Mouse (Mus musculus) kidney, postnatal 0 days (tissue): Measurements from ENCODE around the gene Oprl1. TPM values are rescaled to one million over a fixed set of nuclear protein-coding genes. Genes with fewer than 3 reads are reported as not detected.

Source experiments
- ATAC-seq: fragments of 200-750 bp; cut with Nextera tagmentation; replicated peaks from 2 replicates; pipeline ENCODE4 v1.8.0; 2017; ENCODE audit warnings: low read depth, moderate number of reproducible peaks, moderate TSS enrichment, moderate library complexity; ENCODE audit not compliant: low FRiP score
- DNase-seq: peaks from one replicate; pipeline ENCODE4 v3.0.0-alpha.2; 2016; ENCODE audit warnings: low spot score
- H3K27ac ChIP-seq: fragments of 300-500 bp; sonication (generic); 2 replicates; pipeline ENCODE4 v1.5.1; 2014; ENCODE audit warnings: mild to moderate bottlenecking
- H3K27me3 ChIP-seq: fragments of 300-500 bp; sonication (generic); 2 replicates; pipeline ENCODE4 v1.6.1; 2014; ENCODE audit warnings: low read length, mixed read lengths; ENCODE audit not compliant: insufficient read depth
- H3K36me3 ChIP-seq: fragments of 300-500 bp; sonication (generic); 2 replicates; pipeline ENCODE4 v1.6.1; 2014; ENCODE audit warnings: low read length, mixed read lengths; ENCODE audit not compliant: insufficient read depth
- H3K4me1 ChIP-seq: fragments of 300-500 bp; sonication (generic); replicated peaks from 2 replicates; pipeline ENCODE4 v1.6.1; 2014; ENCODE audit warnings: antibody characterized with exemption, low read length, mixed read lengths; ENCODE audit not compliant: insufficient read depth
- H3K4me2 ChIP-seq: fragments of 300-500 bp; sonication (generic); 2 replicates; pipeline ENCODE4 v1.6.1; 2014; ENCODE audit warnings: mild to moderate bottlenecking, low read length, moderate library complexity, mixed read lengths
- H3K4me3 ChIP-seq: fragments of 300-500 bp; sonication (generic); replicated peaks from 2 replicates; pipeline ENCODE4 v1.5.1; 2014; ENCODE audit warnings: low read depth, low read length
- H3K9ac ChIP-seq: fragments of 300-500 bp; sonication (generic); 2 replicates; pipeline ENCODE4 v1.6.1; 2014; ENCODE audit warnings: low read depth, low read length
- H3K9me3 ChIP-seq: fragments of 300-500 bp; sonication (generic); replicated peaks from 2 replicates; pipeline ENCODE4 v1.6.1; 2016; ENCODE audit warnings: low read length, inconsistent platforms, mixed read lengths
- CTCF ChIP-seq: IDR thresholded peaks from 2 replicates; pipeline ENCODE4 v1.5.1; 2016; ENCODE audit warnings: antibody characterized with exemption, low read depth, mild to moderate bottlenecking, moderate library complexity
- WGBS: fragments of 180-500 bp; shearing (Covaris S2); extraction: QIAGEN DNeasy Blood & Tissue Kit; methylation state at CpG from one replicate; pipeline ENCODE4 v1.1.7; 2014; 5-methylcytosine and 5-hydroxymethylcytosine counted together
- polyA plus RNA-seq: library from polyadenylated mRNA; unstranded; fragments of >200 nt; fragmentation: Nextera tagmentation; extraction: Ambion mirVana; gene quantifications from 2 replicates; pipeline ENCODE4 v1.2.1, GENCODE M21; 2015

The Oprl1 gene
- 0.19 and 0.25 TPM in 2 replicates for polyA plus RNA-seq

DNA sequence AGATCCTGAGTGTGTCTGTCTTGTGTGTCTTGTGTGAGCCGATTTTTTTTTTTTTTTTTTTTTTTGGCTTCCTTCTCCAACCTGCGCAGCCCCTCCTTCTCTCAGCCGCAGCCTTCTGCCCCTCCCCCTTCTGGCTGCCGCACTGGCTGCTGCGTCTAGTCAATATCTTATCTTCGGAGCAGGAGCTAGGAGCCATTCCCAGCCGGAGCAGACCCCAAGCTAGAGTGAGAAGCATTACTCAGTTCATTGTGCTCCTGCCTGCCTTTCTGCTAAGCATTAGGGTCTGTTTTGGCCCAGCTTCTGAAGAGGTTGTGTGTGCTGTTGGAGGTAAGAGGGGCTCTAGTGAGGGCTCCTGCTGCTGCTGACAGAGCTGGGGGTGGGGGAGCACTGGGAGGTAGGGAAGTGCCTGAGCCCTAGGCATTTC lies at the start of gene Oprl1:
TSS of gene Oprl1 (plus strand) at position 114 of the 424 bp plus-strand sequence.
- no peak for TF ChIP-seq CTCF
- H3K4me3 ChIP-seq: no peak within 1 kb of the TSS
- WGBS: 4% methylated on average over 7 of the region's 7 CpGs
- no peaks in the 10 kb centered on the region for H3K4me1 ChIP-seq
- H3K36me3 ChIP-seq: no peaks in the 10 kb centered on the region
- ATAC-seq (no peak), DNase-seq (no peak)
- no peak within 1 kb of the TSS for H3K27ac ChIP-seq
- no peaks in the 10 kb centered on the region for H3K27me3 ChIP-seq
- no peak within 1 kb of the TSS for H3K4me2 ChIP-seq
- no peaks in the 10 kb centered on the region for H3K9me3 ChIP-seq
- H3K9ac ChIP-seq: no peak within 1 kb of the TSS

DNA sequence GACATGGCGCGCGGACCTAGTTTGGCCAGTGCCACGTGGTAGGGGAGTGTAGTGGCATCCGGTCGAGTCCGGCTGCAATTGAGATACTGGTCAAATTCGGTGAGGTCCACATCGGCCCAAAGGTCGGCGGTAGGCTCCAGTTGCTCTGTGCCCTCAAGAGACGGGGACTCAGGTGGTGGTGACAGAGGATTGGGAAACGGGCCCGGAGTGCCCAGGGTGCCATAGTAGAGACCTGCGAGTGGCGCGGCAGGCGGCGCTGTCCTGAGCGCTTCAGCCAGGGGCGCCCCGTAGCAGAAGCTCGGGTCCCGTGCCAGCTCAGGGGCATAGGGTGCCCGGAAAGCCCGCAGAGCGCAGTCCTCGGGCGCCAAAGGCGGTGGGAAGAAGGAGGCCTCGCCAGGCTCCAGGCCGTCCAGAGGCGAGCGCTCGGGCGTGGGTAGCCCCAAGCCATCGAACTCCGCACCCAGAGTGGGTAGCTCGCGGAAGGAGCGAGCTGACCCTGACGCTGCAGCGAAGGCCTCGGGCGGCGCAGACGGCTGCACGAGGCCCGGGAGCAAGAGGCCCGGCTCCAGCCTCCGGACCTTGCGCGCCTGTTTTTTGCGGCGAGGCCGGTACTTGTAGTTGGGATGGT lies 44.4 kb upstream of the Oprl1 start:
- H3K9me3 ChIP-seq: no peaks in the 10 kb centered on the region
- 0 out of 2 replicates have a peak, but pooled peaks have one; percentile 30 for TF ChIP-seq CTCF
- H3K4me3 ChIP-seq: peak overlapping the region; percentile 43
- ATAC-seq: peak; percentile 40; the same call in 1 of the 2 replicates
- peak overlapping the region; percentile 63 for H3K27ac ChIP-seq
- H3K9ac ChIP-seq: peak overlapping the region; percentile 62
- WGBS: 2% methylated on average over 56 of the region's 56 CpGs
- H3K36me3 ChIP-seq: no peaks in the 10 kb centered on the region
- peaks cover 14% of the 10 kb centered on the region for H3K4me1 ChIP-seq
- H3K4me2 ChIP-seq: peak overlapping the region; percentile 58
- DNase-seq: peak; percentile 13
- peaks cover 34% of the 10 kb centered on the region for H3K27me3 ChIP-seq

DNA sequence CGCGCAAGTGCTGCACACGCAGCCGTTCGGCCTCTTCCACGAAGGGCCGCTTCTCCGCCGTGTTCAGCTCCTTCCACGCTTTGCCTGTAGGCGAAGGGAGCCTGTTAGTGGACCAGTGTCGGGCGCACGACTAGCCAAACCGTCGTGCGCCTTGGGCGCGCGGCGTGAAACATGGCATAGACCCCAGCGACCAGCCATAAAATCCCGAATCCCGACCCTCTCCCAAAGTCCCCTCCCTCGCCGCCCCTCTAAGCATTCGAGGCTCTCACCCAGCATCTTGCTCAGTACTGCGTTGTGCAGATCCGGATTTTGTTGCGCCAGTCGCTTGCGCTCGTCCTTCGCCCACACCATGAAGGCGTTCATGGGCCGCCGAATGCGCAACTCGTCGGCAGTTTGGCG lies 43.9 kb upstream of the Oprl1 start:
- 1% methylated on average over 41 of the region's 41 CpGs for WGBS
- Histone ChIP-seq H3K4me1 (peaks cover 19% of the 10 kb centered on the region), H3K36me3 (no peaks in the 10 kb centered on the region), H3K27ac (peak overlapping the region; percentile 63), H3K27me3 (peaks cover 34% of the 10 kb centered on the region), H3K4me2 (peak overlapping the region; percentile 58), H3K9me3 (no peaks in the 10 kb centered on the region), H3K9ac (peak overlapping the region; percentile 62), H3K4me3 (peak overlapping the region; percentile 43)
- no peak for DNase-seq
- no peak for TF ChIP-seq CTCF
- no peak for ATAC-seq

DNA sequence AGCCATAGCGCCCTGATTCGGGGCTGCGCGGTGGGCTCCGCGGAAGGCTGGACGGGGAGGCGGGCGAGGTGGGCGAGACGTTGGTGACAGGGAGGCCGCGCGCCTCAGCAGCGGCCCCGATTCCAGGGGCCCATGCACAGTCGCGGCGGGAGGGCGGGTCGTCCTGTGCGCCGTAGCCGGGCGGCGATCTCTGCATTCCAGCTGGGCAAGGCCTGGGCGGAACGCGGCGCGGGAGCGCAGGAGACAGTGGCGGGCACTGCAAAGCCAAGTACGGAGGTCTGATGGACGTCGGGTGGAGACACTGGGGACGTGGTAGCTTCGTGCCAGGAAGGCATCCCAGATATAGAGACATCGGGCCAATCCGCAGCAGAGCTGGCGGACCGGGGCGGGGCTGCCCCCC lies 43.5 kb upstream of the Oprl1 start, which contains the start of gene Sox18:
TSS of gene Sox18 (minus strand) at position 315 of the 400 bp plus-strand sequence.
- DNase-seq (peak; percentile 41), ATAC-seq (no peak)
- peak within 1 kb of the TSS; percentile 62 for H3K9ac ChIP-seq

DNA sequence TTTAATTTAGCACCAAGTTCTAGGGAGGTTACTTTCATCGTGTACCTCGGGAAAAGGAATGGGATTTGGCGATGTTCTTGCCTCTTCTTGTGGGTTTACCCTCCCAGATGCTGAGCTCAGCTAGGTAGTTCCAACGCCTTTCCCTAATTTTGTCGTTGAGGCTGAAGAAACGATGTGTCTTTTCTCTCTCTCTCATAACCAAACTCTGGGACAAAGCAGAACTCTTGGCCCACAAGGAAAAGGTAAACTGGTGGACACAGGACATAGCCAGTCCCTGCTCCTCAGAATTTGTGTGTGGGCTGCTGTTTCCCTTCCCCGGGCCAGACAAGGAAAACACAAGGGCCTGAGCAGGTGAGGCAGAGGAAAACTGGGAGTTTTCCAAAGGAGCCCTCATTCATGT lies 42.8 kb upstream of the Oprl1 start:
- DNase-seq (no peak), ATAC-seq (no peak)
- peaks cover 34% of the 10 kb centered on the region for H3K27me3 ChIP-seq
- H3K27ac ChIP-seq: no peak overlapping the region
- no peak overlapping the region for H3K4me2 ChIP-seq
- H3K36me3 ChIP-seq: no peaks in the 10 kb centered on the region
- no peaks in the 10 kb centered on the region for H3K9me3 ChIP-seq
- no peak overlapping the region for H3K9ac ChIP-seq
- peaks cover 21% of the 10 kb centered on the region for H3K4me1 ChIP-seq
- TF ChIP-seq CTCF: no peak
- 27% methylated on average over 7 of the region's 7 CpGs for WGBS
- H3K4me3 ChIP-seq: no peak overlapping the region

More for the DNA sequence above, 43.5 kb upstream of the Oprl1 start, which contains the start of gene Sox18:
- no peak for TF ChIP-seq CTCF
- H3K9me3 ChIP-seq: no peaks in the 10 kb centered on the region
- peaks cover 21% of the 10 kb centered on the region for H3K4me1 ChIP-seq
- under 1% methylated on average over 36 of the region's 43 CpGs for WGBS
- peak within 1 kb of the TSS; percentile 63 for H3K27ac ChIP-seq
- H3K4me3 ChIP-seq: peak within 1 kb of the TSS; percentile 43
- peaks cover 34% of the 10 kb centered on the region for H3K27me3 ChIP-seq
- H3K36me3 ChIP-seq: no peaks in the 10 kb centered on the region
- H3K4me2 ChIP-seq: peak within 1 kb of the TSS; percentile 58

DNA sequence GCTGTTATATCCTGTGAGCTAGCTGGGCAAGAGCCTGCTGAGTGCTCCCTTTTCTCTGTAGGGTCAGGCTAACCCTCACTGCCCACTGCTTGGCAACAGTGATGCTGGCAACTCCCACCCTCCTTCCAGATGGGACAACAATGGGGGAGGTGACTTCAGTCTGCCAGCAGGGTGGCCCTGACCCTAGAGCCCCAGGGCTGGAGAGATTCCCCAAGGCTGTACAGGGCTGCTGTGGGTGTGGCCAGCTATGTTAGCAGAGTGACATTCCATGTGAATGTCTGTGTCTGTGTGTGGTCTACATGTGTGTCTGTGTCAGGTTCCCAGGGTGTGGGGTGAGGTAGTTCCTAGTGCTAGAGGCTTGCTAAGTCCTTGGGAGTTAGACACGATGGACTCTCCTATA lies 41.3 kb upstream of the Oprl1 start:
- peak; percentile 48; the same call in 1 of the 2 replicates for ATAC-seq
- Histone ChIP-seq H3K4me3 (no peak overlapping the region), H3K4me2 (no peak overlapping the region), H3K36me3 (no peaks in the 10 kb centered on the region), H3K27me3 (peaks cover 34% of the 10 kb centered on the region), H3K27ac (no peak overlapping the region), H3K9ac (no peak overlapping the region), H3K9me3 (no peaks in the 10 kb centered on the region), H3K4me1 (peaks cover 21% of the 10 kb centered on the region)
- WGBS: 54% methylated on average over 1 of the region's 1 CpGs
- no peak for TF ChIP-seq CTCF
- peak; percentile 43 for DNase-seq
